In genomic region chrX:20798141-20798796, GRCm38 (mm10) we compare ENCODE assay signal across 8 mouse cellular contexts. TPM values are rescaled to one million over a fixed set of nuclear protein-coding genes. Genes with fewer than 3 reads are reported as not detected.
DNase-seq lines count a peak whose midpoint lies in the region; ATAC-seq and TF ChIP-seq lines count a peak whose summit lies in the region.

No protein-coding gene starts in this region.

- H3K36me3 ChIP-seq in embryonic facial prominence, embryonic 14.5 days (ENCODE audit: control insufficient read depth, insufficient read depth, low read length) = no peaks in the 10 kb centered on the region
- no peaks in the 10 kb centered on the region for H3K36me3 ChIP-seq in kidney, adult 2 months (ENCODE audit: control insufficient read depth, insufficient read depth, low read length)
- H3K36me3 ChIP-seq in limb, embryonic 10.5 days = no peaks in the 10 kb centered on the region
- no peaks in the 10 kb centered on the region for H3K36me3 ChIP-seq in midbrain, embryonic 11.5 days (ENCODE audit: control insufficient read depth, insufficient read depth, low read length)

- H3K9me3 ChIP-seq in embryonic facial prominence, embryonic 14.5 days (ENCODE audit: control insufficient read depth, low read length) = no peaks in the 10 kb centered on the region
- H3K9me3 ChIP-seq in limb, embryonic 10.5 days (replicated peaks) = no peaks in the 10 kb centered on the region
- no peaks in the 10 kb centered on the region for H3K9me3 ChIP-seq in midbrain, embryonic 11.5 days (ENCODE audit: control insufficient read depth, low read length)

- H3K9ac ChIP-seq in embryonic facial prominence, embryonic 14.5 days (ENCODE audit: low read depth, low read length) = peak overlapping the region; percentile 74
- H3K9ac ChIP-seq in midbrain, embryonic 11.5 days (ENCODE audit: low read length) = peak overlapping the region; percentile 71

- no peak for TF ChIP-seq POLR2A in bone marrow, adult 2 months (IDR thresholded peaks at IDR 0.05; ENCODE audit: borderline replicate concordance, control insufficient read depth, low read depth, low read length)
- TF ChIP-seq POLR2A in kidney, adult 2 months (IDR thresholded peaks at IDR 0.05; ENCODE audit: low read depth, low read length) = no peak

- 12% methylated on average over 20 of the region's 21 CpGs for WGBS in bone marrow, adult 2 months
- WGBS in embryonic facial prominence, embryonic 14.5 days = 27% methylated on average over 19 of the region's 21 CpGs
- WGBS in kidney, adult 2 months = 3% methylated on average over 17 of the region's 21 CpGs
- WGBS in limb, embryonic 10.5 days = 8% methylated on average over 18 of the region's 21 CpGs
- WGBS in midbrain, embryonic 11.5 days = 19% methylated on average over 17 of the region's 21 CpGs

- H3K27me3 ChIP-seq in embryonic facial prominence, embryonic 14.5 days (replicated peaks; ENCODE audit: control insufficient read depth, insufficient read depth, low read length) = no peaks in the 10 kb centered on the region
- no peaks in the 10 kb centered on the region for H3K27me3 ChIP-seq in kidney, adult 2 months (replicated peaks; ENCODE audit: control insufficient read depth, insufficient read depth, low read length)
- H3K27me3 ChIP-seq in limb, embryonic 10.5 days (ENCODE audit: low read depth, poor library complexity, severe bottlenecking) = no peaks in the 10 kb centered on the region
- no peaks in the 10 kb centered on the region for H3K27me3 ChIP-seq in midbrain, embryonic 11.5 days (ENCODE audit: control insufficient read depth, insufficient read depth, low read length)

- H3K4me2 ChIP-seq in embryonic facial prominence, embryonic 14.5 days (ENCODE audit: low read depth, low read length) = peak overlapping the region; percentile 53
- peak overlapping the region; percentile 48 for H3K4me2 ChIP-seq in midbrain, embryonic 11.5 days

- H3K27ac ChIP-seq in bone marrow, adult 2 months (ENCODE audit: control insufficient read depth, insufficient read depth, low read depth, low read length, poor library complexity) = peak overlapping the region; percentile 63
- H3K27ac ChIP-seq in embryonic facial prominence, embryonic 14.5 days (replicated peaks; ENCODE audit: low read depth, low read length) = peak overlapping the region; percentile 94
- peak overlapping the region; percentile 83; the same call in 1 of the 2 replicates for H3K27ac ChIP-seq in kidney, adult 2 months (ENCODE audit: insufficient read depth, low read depth, low read length)
- H3K27ac ChIP-seq in limb, embryonic 10.5 days = peak overlapping the region; percentile 87
- H3K27ac ChIP-seq in midbrain, embryonic 11.5 days (ENCODE audit: low read depth, low read length) = peak overlapping the region; percentile 80

- TF ChIP-seq CTCF in bone marrow, adult 2 months (IDR thresholded peaks at IDR 0.05; ENCODE audit: control insufficient read depth, insufficient read depth, low read length) = no peak
- TF ChIP-seq CTCF in kidney, adult 2 months (conservative IDR thresholded peaks at IDR 0.05; ENCODE audit: insufficient read depth, insufficient read length, low read depth, low read length) = no peak

- H3K4me3 ChIP-seq in bone marrow, adult 2 months (replicated peaks; ENCODE audit: control insufficient read depth, low read depth, low read length) = peak overlapping the region; percentile 77
- H3K4me3 ChIP-seq in embryonic facial prominence, embryonic 14.5 days (ENCODE audit: low read depth, low read length) = peak overlapping the region; percentile 45
- peak overlapping the region; percentile 80 for H3K4me3 ChIP-seq in kidney, adult 2 months (ENCODE audit: insufficient read depth, low read depth, low read length)
- peak overlapping the region; percentile 55 for H3K4me3 ChIP-seq in limb, embryonic 10.5 days
- H3K4me3 ChIP-seq in midbrain, embryonic 11.5 days (ENCODE audit: low read depth, low read length) = peak overlapping the region; percentile 43

- no peaks in the 10 kb centered on the region for H3K4me1 ChIP-seq in bone marrow, adult 2 months (ENCODE audit: control insufficient read depth, insufficient read depth, low read length)
- H3K4me1 ChIP-seq in embryonic facial prominence, embryonic 14.5 days (ENCODE audit: control insufficient read depth, insufficient read depth, low read length) = no peaks in the 10 kb centered on the region
- no peaks in the 10 kb centered on the region for H3K4me1 ChIP-seq in kidney, adult 2 months (ENCODE audit: control insufficient read depth, insufficient read depth, low read length)
- no peaks in the 10 kb centered on the region for H3K4me1 ChIP-seq in limb, embryonic 10.5 days
- H3K4me1 ChIP-seq in midbrain, embryonic 11.5 days (ENCODE audit: control insufficient read depth, insufficient read depth, low read length) = no peaks in the 10 kb centered on the region

- peak; percentile 99 for ATAC-seq in embryonic facial prominence, embryonic 14.5 days (ENCODE audit: low read depth)
- ATAC-seq in midbrain, embryonic 11.5 days (ENCODE audit: low FRiP score) = peak; percentile 97

- DNase-seq in embryonic facial prominence, embryonic 14.5 days (ENCODE audit: low spot score) = peak; percentile 97
- DNase-seq in heart, adult 9 months (ENCODE audit: low spot score in 2 of 2) = peak; percentile 31 to 46
- DNase-seq in kidney, adult 2 months = peak; percentile 72
- DNase-seq in limb, embryonic 10.5 days (ENCODE audit: low spot score) = peak; percentile 68
- peak; percentile 94 for DNase-seq in midbrain, embryonic 11.5 days (ENCODE audit: low spot score, missing footprints)
- DNase-seq in skeletal muscle tissue, adult 2 months (ENCODE audit: low read depth, low spot score) = peak; percentile 45
- DNase-seq in urinary bladder, postnatal 4 days (ENCODE audit: low spot score in 2 of 2) = peak; percentile 64 to 73

RNA-seq across cellular contexts. Expression of gene Araf, which starts 0.7 kb away (rescaled TPM):
- 37.0 and 71.7 TPM in 2 replicates for polyA plus RNA-seq in bone marrow, adult 2 months (2011; ENCODE audit: insufficient read depth, insufficient read length, low replicate concordance, missing spikeins)
- polyA plus RNA-seq in embryonic facial prominence, embryonic 14.5 days (2014; fragmentation: Nextera tagmentation; extraction: Ambion mirVana) = 91.1 and 95.0 TPM in 2 replicates
- 173 and 180 TPM in 2 replicates for polyA plus RNA-seq in kidney, adult 2 months (2012; rRNA removed)
- polyA plus RNA-seq in limb, embryonic 10.5 days (2016; fragmentation: Nextera tagmentation; extraction: Ambion mirVana) = 80.8 and 96.4 TPM in 2 replicates
- polyA plus RNA-seq in midbrain, embryonic 11.5 days (2014; fragmentation: Nextera tagmentation; extraction: Ambion mirVana) = 92.9 and 98.3 TPM in 2 replicates

Comparison
In these comparisons a context has a peak if more than half of its experiments do, and no peak if none do; other contexts are left out.
1. Peak in every context shown above with its lines: DNase-seq, ATAC-seq, H3K4me3 ChIP-seq and H3K27ac ChIP-seq.
2. DNase-seq: peak in every context shown above with its lines; median percentile 97 in embryonic facial prominence, embryonic 14.5 days; 94 in midbrain, embryonic 11.5 days; 72 in kidney, adult 2 months; 68 in urinary bladder, postnatal 4 days; 68 in limb, embryonic 10.5 days; 45 in skeletal muscle tissue, adult 2 months; 38 in heart, adult 9 months.